Mouse (Mus musculus): Measurements from ENCODE around the gene Spdye4c. TPM values are rescaled to one million over a fixed set of nuclear protein-coding genes. Genes with fewer than 3 reads are reported as not detected.
A peak's percentile ranks its signal among the peaks of the same experiment; 100 is the strongest.

Spdye4c gene
- polyA plus RNA-seq, 1 experiment from 2014 or later: not detected

GRCm38 (mm10) chr2:128565904-128566303 is 25.1 kb upstream of the Spdye4c start:
- H3K4me3 ChIP-seq (ENCODE audit: low read depth, low read length): no peak overlapping the region
- H3K4me1 ChIP-seq (ENCODE audit: insufficient read depth): peaks cover 5% of the 10 kb centered on the region
- no peak overlapping the region for H3K27ac ChIP-seq (ENCODE audit: low read depth)
- H3K9ac ChIP-seq (replicated peaks): no peak overlapping the region
- WGBS (ENCODE audit: insufficient replicate concordance): 69% methylated on average over 8 of the region's 8 CpGs
- H3K9me3 ChIP-seq (ENCODE audit: low read length): no peaks in the 10 kb centered on the region
- TF ChIP-seq EP300 (IDR thresholded peaks at IDR 0.05; ENCODE audit: low read depth) (no peak), CTCF (IDR thresholded peaks at IDR 0.05; ENCODE audit: low read depth) (no peak)
- ATAC-seq (no peak), DNase-seq (no peak)
- no peaks in the 10 kb centered on the region for H3K27me3 ChIP-seq (ENCODE audit: insufficient read depth, low read length)
- H3K4me2 ChIP-seq (ENCODE audit: low read depth, low read length): no peak overlapping the region
- H3K36me3 ChIP-seq (replicated peaks; ENCODE audit: insufficient read depth, low read length): no peaks in the 10 kb centered on the region

DNA sequence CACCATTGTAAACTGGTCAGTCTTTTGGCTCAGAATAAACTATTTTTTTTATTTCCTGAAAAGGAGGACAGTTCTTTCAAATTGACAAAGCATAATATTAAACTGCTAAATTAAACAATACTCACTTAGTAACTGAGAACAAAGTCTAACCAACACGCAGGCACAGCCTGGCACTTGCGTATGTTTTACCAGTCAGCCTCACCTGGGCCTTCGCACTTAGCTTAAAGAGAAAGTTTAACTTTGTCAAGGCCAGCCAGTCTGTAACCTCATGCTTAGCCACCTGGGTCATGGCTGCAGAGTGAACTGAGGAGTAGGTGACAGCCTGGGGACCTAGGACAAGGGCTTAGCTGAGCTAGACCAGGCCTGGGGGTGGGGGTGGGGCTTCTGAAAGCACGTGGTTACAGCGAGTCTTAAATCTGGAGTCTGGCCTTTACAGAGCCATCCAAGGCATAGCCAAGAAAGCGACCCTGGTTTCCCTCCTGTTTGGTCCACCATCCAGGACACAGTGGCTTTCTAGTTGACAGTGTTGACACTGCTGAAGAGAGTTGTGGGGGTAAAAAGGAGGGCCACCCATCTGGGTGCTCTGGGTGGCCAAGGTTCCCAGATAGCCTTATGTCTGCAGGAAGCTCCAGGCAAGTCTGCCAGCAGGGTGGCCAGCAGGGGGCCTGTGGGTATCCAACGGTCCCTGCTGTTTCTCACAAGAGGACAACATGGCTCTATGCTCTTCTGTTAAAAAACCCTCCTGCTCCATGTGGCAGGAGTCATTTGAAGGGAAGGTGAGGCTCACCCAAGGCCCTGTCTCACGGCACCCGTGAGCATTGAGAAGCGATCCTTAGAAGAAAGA is 24.5 kb upstream of the Spdye4c start:
- no peaks in the 10 kb centered on the region for H3K9me3 ChIP-seq (ENCODE audit: low read length)
- peak; percentile 37 for DNase-seq
- peaks cover 5% of the 10 kb centered on the region for H3K4me1 ChIP-seq (ENCODE audit: insufficient read depth)
- H3K27ac ChIP-seq (ENCODE audit: low read depth): no peak overlapping the region
- no peaks in the 10 kb centered on the region for H3K27me3 ChIP-seq (ENCODE audit: insufficient read depth, low read length)
- peak; percentile 20; the same call in 1 of the 2 replicates for ATAC-seq
- no peak overlapping the region for H3K9ac ChIP-seq (replicated peaks)
- H3K36me3 ChIP-seq (replicated peaks; ENCODE audit: insufficient read depth, low read length): no peaks in the 10 kb centered on the region
- TF ChIP-seq EP300 (IDR thresholded peaks at IDR 0.05; ENCODE audit: low read depth) (no peak), CTCF (IDR thresholded peaks at IDR 0.05; ENCODE audit: low read depth) (peak; percentile 56)
- H3K4me3 ChIP-seq (ENCODE audit: low read depth, low read length): no peak overlapping the region
- no peak overlapping the region for H3K4me2 ChIP-seq (ENCODE audit: low read depth, low read length)
- WGBS (ENCODE audit: insufficient replicate concordance): 57% methylated on average over 10 of the region's 10 CpGs

DNA sequence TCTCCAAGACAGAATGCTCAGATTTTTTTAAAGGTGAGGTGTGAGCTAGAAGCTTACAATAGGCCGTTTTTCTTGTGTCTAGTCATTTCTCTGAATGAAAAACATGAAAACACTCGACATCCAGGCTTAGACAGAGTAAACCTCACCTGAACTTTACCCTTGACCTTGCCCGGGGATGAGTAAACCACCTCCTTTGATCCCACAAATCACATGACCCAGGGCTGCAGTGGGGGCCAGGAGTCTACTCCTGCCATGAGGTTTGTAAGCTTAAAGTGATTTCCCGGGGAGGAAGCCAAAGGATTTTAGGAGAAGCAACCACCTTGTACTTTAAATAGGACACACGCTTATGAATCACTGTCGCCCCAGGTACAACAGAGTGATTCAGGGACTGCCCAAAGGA is 23.0 kb upstream of the Spdye4c start:
- peaks cover 5% of the 10 kb centered on the region for H3K4me1 ChIP-seq (ENCODE audit: insufficient read depth)
- ATAC-seq (peak; percentile 92), DNase-seq (peak; percentile 50)
- H3K27ac ChIP-seq (ENCODE audit: low read depth): peak overlapping the region; percentile 45; the same call in 1 of the 2 replicates
- H3K36me3 ChIP-seq (replicated peaks; ENCODE audit: insufficient read depth, low read length): no peaks in the 10 kb centered on the region
- TF ChIP-seq CTCF (IDR thresholded peaks at IDR 0.05; ENCODE audit: low read depth) (no peak), EP300 (IDR thresholded peaks at IDR 0.05; ENCODE audit: low read depth) (peak; percentile 24; the same call in 1 of the 2 replicates)
- 45% methylated on average over 6 of the region's 6 CpGs for WGBS (ENCODE audit: insufficient replicate concordance)
- no peaks in the 10 kb centered on the region for H3K27me3 ChIP-seq (ENCODE audit: insufficient read depth, low read length)
- H3K9ac ChIP-seq (replicated peaks): no peak overlapping the region
- H3K9me3 ChIP-seq (ENCODE audit: low read length): no peaks in the 10 kb centered on the region
- no peak overlapping the region for H3K4me3 ChIP-seq (ENCODE audit: low read depth, low read length)
- H3K4me2 ChIP-seq (ENCODE audit: low read depth, low read length): no peak overlapping the region

DNA sequence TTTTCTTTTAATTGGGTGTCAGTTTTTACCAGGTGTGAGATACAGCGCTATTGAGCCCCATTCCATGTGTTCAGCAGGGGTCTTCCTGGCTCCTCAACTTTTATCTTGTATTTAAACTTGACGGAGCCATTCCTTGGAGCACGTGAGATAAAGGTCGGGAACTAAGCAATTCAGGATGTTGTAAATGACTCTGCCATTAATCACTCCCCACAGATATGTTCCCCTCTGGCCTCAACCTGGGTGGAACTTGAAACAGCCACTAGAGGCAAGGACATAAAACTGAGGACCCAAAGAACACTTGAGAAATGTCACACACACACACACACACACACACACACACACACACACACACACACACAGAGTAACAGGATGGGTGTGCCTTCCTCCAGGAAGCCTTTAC is 22.5 kb upstream of the Spdye4c start:
- TF ChIP-seq CTCF (IDR thresholded peaks at IDR 0.05; ENCODE audit: low read depth): no peak
- TF ChIP-seq EP300 (IDR thresholded peaks at IDR 0.05; ENCODE audit: low read depth): no peak
- Histone ChIP-seq H3K4me3 (ENCODE audit: low read depth, low read length) (no peak overlapping the region), H3K4me2 (ENCODE audit: low read depth, low read length) (no peak overlapping the region), H3K27ac (ENCODE audit: low read depth) (0 out of 2 replicates have a peak overlapping the region, but pooled peaks have one; percentile 45), H3K36me3 (replicated peaks; ENCODE audit: insufficient read depth, low read length) (no peaks in the 10 kb centered on the region), H3K9ac (replicated peaks) (no peak overlapping the region), H3K4me1 (ENCODE audit: insufficient read depth) (peaks cover 5% of the 10 kb centered on the region), H3K9me3 (ENCODE audit: low read length) (no peaks in the 10 kb centered on the region), H3K27me3 (ENCODE audit: insufficient read depth, low read length) (no peaks in the 10 kb centered on the region)
- WGBS (ENCODE audit: insufficient replicate concordance): 50% methylated on average over 4 of the region's 4 CpGs
- no peak for ATAC-seq
- no peak for DNase-seq

DNA sequence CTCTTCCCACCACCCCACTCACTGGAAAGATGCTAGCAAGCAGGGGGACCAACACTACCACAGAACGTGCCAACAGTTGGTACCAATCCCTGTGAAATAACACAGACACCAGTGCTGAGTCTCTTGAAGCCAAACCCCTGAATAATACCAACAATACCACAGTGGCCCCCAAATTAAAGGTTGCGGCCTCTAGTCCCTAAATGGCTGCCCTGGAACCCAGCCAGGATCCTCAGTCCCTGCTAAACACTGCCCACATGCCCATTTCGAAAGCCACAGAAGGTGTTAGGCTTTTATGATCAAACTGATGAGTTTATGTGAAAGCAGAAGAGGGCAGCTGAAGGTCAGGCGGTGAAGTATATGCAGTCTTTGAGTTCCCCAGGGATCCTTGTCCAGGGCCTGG is 20.0 kb upstream of the Spdye4c start:
- Histone ChIP-seq H3K36me3 (replicated peaks; ENCODE audit: insufficient read depth, low read length) (no peaks in the 10 kb centered on the region), H3K27me3 (ENCODE audit: insufficient read depth, low read length) (no peaks in the 10 kb centered on the region), H3K4me2 (ENCODE audit: low read depth, low read length) (no peak overlapping the region), H3K9ac (replicated peaks) (no peak overlapping the region), H3K27ac (ENCODE audit: low read depth) (no peak overlapping the region), H3K4me1 (ENCODE audit: insufficient read depth) (peaks cover 5% of the 10 kb centered on the region), H3K4me3 (ENCODE audit: low read depth, low read length) (no peak overlapping the region), H3K9me3 (ENCODE audit: low read length) (no peaks in the 10 kb centered on the region)
- ATAC-seq (no peak), DNase-seq (no peak)
- WGBS (ENCODE audit: insufficient replicate concordance): 74% methylated on average over 4 of the region's 4 CpGs
- TF ChIP-seq CTCF (IDR thresholded peaks at IDR 0.05; ENCODE audit: low read depth) (no peak), EP300 (IDR thresholded peaks at IDR 0.05; ENCODE audit: low read depth) (no peak)

DNA sequence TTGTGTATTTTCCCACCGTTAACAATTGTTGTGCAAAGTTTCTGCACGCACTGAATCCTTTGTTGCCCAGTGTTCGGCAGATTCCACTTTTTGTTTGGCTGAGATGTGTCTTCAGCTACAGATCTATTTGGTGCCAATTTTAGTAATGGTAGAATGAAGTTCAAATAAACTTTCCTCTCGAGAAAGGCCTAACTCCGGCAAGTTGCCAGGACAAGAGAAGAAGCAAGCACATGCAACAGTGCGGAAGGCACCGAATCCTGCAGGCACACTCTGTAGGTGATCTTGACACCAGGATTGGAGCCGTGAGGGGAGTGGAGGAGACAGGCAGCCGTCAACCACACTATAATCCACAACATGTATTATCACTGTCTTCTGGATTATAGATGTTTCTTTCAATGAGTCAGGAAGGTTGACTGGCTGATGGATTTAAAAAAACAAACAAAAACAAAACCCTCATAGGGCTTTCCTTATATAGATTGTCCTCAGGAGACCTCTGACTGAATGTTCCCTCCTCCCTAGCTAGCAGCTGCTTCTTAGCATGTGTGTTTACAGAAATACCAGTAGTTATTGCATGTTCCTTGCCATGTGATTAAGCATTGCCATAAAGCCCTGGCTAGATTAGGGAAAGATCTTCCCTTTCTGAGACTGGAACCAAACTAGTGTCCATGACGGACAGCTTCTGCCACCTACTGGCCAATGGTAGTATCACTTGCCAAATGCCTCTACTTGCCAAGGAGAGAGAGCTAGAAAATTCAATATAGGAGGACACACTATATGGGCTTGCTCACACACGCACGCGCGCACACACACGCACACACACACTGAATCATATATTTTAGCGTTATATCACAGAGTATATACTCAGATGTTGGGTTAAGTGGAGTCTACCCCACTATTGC is 18.0 kb upstream of the Spdye4c start:
- peak; percentile 45; the same call in 1 of the 2 replicates for ATAC-seq
- 46% methylated on average over 16 of the region's 16 CpGs for WGBS (ENCODE audit: insufficient replicate concordance)

More for the DNA sequence above, 18.0 kb upstream of the Spdye4c start:
- H3K9ac ChIP-seq (replicated peaks): no peak overlapping the region
- TF ChIP-seq CTCF (IDR thresholded peaks at IDR 0.05; ENCODE audit: low read depth) (peak; percentile 97), EP300 (IDR thresholded peaks at IDR 0.05; ENCODE audit: low read depth) (no peak)
- no peaks in the 10 kb centered on the region for H3K4me1 ChIP-seq (ENCODE audit: insufficient read depth)
- H3K36me3 ChIP-seq (replicated peaks; ENCODE audit: insufficient read depth, low read length): no peaks in the 10 kb centered on the region
- no peaks in the 10 kb centered on the region for H3K27me3 ChIP-seq (ENCODE audit: insufficient read depth, low read length)
- peak; percentile 83 for DNase-seq
- no peak overlapping the region for H3K4me2 ChIP-seq (ENCODE audit: low read depth, low read length)
- no peaks in the 10 kb centered on the region for H3K9me3 ChIP-seq (ENCODE audit: low read length)
- H3K4me3 ChIP-seq (ENCODE audit: low read depth, low read length): no peak overlapping the region
- no peak overlapping the region for H3K27ac ChIP-seq (ENCODE audit: low read depth)
